Mouse (Mus musculus): ENCODE data around the gene Krtap5-4. TPM values are rescaled to one million over a fixed set of nuclear protein-coding genes. Genes with fewer than 3 reads are reported as not detected.
A peak's percentile ranks its signal among the peaks of the same experiment; 100 is the strongest.
"Not testable (repeated sequence)": the region's sequence is repeated elsewhere in the genome, so short reads cannot be mapped to it uniquely, and the experiment has no call there.

Gene Krtap5-4
- total RNA-seq, 2 experiments from 2014 or later, result not detected

GRCm38 (mm10) chr7:142321637-142322306, 18.4 kb downstream of the Krtap5-4 start:
- DNase-seq (ENCODE audit: low spot score in 2 of 2), result not testable (repeated sequence)

- DNase-seq (ENCODE audit: low spot score in 2 of 2), result no peak
Measured at GRCm38 (mm10) chr7:142322641-142323040, 19.3 kb downstream of the Krtap5-4 start.

- DNase-seq (ENCODE audit: low spot score in 2 of 2), result no peak
Measured at GRCm38 (mm10) chr7:142323396-142324117, 20.2 kb downstream of the Krtap5-4 start.

- DNase-seq (ENCODE audit: low spot score in 2 of 2), result no peak
Measured at GRCm38 (mm10) chr7:142326714-142327445, 23.5 kb downstream of the Krtap5-4 start.

- no peak for DNase-seq (ENCODE audit: low spot score in 2 of 2)
Measured at GRCm38 (mm10) chr7:142328507-142328906, 25.2 kb downstream of the Krtap5-4 start.

- no peak for DNase-seq (ENCODE audit: low spot score in 2 of 2)
Measured at GRCm38 (mm10) chr7:142330271-142330724, 26.9 kb downstream of the Krtap5-4 start.

GRCm38 (mm10) chr7:142331281-142331680, 27.9 kb downstream of the Krtap5-4 start:
- DNase-seq (ENCODE audit: low spot score in 2 of 2), result no peak

- not testable (repeated sequence) for DNase-seq (ENCODE audit: low spot score in 2 of 2)
Measured at GRCm38 (mm10) chr7:142332741-142333140, 29.4 kb downstream of the Krtap5-4 start.

- peak; percentile 94 for DNase-seq (ENCODE audit: low spot score in 2 of 2)
Measured at GRCm38 (mm10) chr7:142334246-142334645, 30.9 kb downstream of the Krtap5-4 start.

- DNase-seq (ENCODE audit: low spot score in 2 of 2), result peak; percentile 63 to 70
Measured at GRCm38 (mm10) chr7:142335151-142335550, 31.8 kb downstream of the Krtap5-4 start.

GRCm38 (mm10) chr7:142340269-142340970, 37.1 kb downstream of the Krtap5-4 start:
- no peak for DNase-seq (ENCODE audit: low spot score in 2 of 2)

- no peak for DNase-seq (ENCODE audit: low spot score in 2 of 2)
Measured at GRCm38 (mm10) chr7:142341564-142342246, 38.4 kb downstream of the Krtap5-4 start.

GRCm38 (mm10) chr7:142342247-142342640, 38.9 kb downstream of the Krtap5-4 start:
- no peak for DNase-seq (ENCODE audit: low spot score in 2 of 2)

- DNase-seq (ENCODE audit: low spot score in 2 of 2), result no peak
Measured at GRCm38 (mm10) chr7:142347542-142347941, 44.2 kb downstream of the Krtap5-4 start.

GRCm38 (mm10) chr7:142349308-142349961, 46.1 kb downstream of the Krtap5-4 start:
- peak in 1 of 2 experiments; percentile 40 for DNase-seq (ENCODE audit: low spot score in 2 of 2)

GRCm38 (mm10) chr7:142351569-142351968, 48.2 kb downstream of the Krtap5-4 start:
- no peak for DNase-seq (ENCODE audit: low spot score in 2 of 2)

- DNase-seq (ENCODE audit: low spot score in 2 of 2), result no peak
Measured at GRCm38 (mm10) chr7:142353854-142354253, 50.5 kb downstream of the Krtap5-4 start.
